Mouse (Mus musculus) neural tube, postnatal 0 days (tissue): ENCODE data around the gene Klk9. TPM values are rescaled to one million over a fixed set of nuclear protein-coding genes. Genes with fewer than 3 reads are reported as not detected.

Experiments
- polyA plus RNA-seq: library from polyadenylated mRNA; unstranded; fragments of >200 nt; fragmentation: Nextera tagmentation; extraction: Ambion mirVana; gene quantifications from 2 replicates; pipeline ENCODE4 v1.2.1, GENCODE M21; 2015

Klk9 gene
- 0.23 TPM in 1 of 2 replicates, not detected in the other for polyA plus RNA-seq

GRCm38 (mm10) chr7:43791591-43791990, at the start of gene Klk9:
Gene Klk9, plus strand, starts transcription at chr7:43791891.

GRCm38 (mm10) chr7:43768597-43768996, 23.1 kb upstream of the Klk9 start, which contains the start of gene Klk12:
Gene Klk12, plus strand, starts transcription at chr7:43768897.

GRCm38 (mm10) chr7:43774364-43774763, 17.3 kb upstream of the Klk9 start, which contains the start of gene Klk11:
Gene Klk11, plus strand, starts transcription at chr7:43774604.

GRCm38 (mm10) chr7:43780746-43781145, 10.9 kb upstream of the Klk9 start, which contains the start of gene Klk10:
Gene Klk10, plus strand, starts transcription at chr7:43781035.

GRCm38 (mm10) chr7:43797333-43797769, 5.7 kb downstream of the Klk9 start, which contains the start of gene Klk8:
Gene Klk8, plus strand, starts transcription at chr7:43797577.

GRCm38 (mm10) chr7:43810994-43811393, 19.3 kb downstream of the Klk9 start, which contains the start of gene Klk7:
Gene Klk7, plus strand, starts transcription at chr7:43811294.

GRCm38 (mm10) chr7:43824199-43824598, 32.5 kb downstream of the Klk9 start, which contains the start of gene Klk6:
Gene Klk6, plus strand, starts transcription at chr7:43824499.

GRCm38 (mm10) chr7:43841701-43842100, 50.0 kb downstream of the Klk9 start, which contains the start of gene Klk5:
Gene Klk5, plus strand, starts transcription at chr7:43841971.

Other genes with a start within 250 kb of the Klk9 start
- 1.9 and 2.0 TPM in 2 replicates for gene Cd33, start 247.5 kb upstream of the Klk9 start, polyA plus RNA-seq
- 3.7 and 3.9 TPM in 2 replicates for gene Zfp658, start 229.6 kb upstream of the Klk9 start, polyA plus RNA-seq
- 8.9 and 9.6 TPM in 2 replicates for gene Zfp719, start 212.3 kb upstream of the Klk9 start, polyA plus RNA-seq
- 0.34 and 0.43 TPM in 2 replicates for gene Zfp819, start 184.7 kb upstream of the Klk9 start, polyA plus RNA-seq
- not detected in 2 replicates for gene Ceacam18, start 157.2 kb upstream of the Klk9 start, polyA plus RNA-seq
- 0.31 and 0.66 TPM in 2 replicates for gene Siglece, start 131.7 kb upstream of the Klk9 start, polyA plus RNA-seq
- 13.4 and 16.4 TPM in 2 replicates for gene Ctu1, start 119.9 kb upstream of the Klk9 start, polyA plus RNA-seq
- not detected in 2 replicates for gene Klk14, start 101.5 kb upstream of the Klk9 start, polyA plus RNA-seq
- gene Klk13, start 79.3 kb upstream of the Klk9 start, polyA plus RNA-seq: 0.24 and 0.25 TPM in 2 replicates
- not detected in 2 replicates for gene Klk12, start 23.0 kb upstream of the Klk9 start, polyA plus RNA-seq
- gene Klk11, start 17.3 kb upstream of the Klk9 start, polyA plus RNA-seq: not detected in 2 replicates
- 0.28 and 0.54 TPM in 2 replicates for gene Klk10, start 10.9 kb upstream of the Klk9 start, polyA plus RNA-seq
- gene Klk8, start 5.7 kb downstream of the Klk9 start, polyA plus RNA-seq: 11.5 and 15.1 TPM in 2 replicates
- gene Klk7, start 19.4 kb downstream of the Klk9 start, polyA plus RNA-seq: 0.11 and 0.15 TPM in 2 replicates
- not detected in 2 replicates for gene Klk6, start 32.6 kb downstream of the Klk9 start, polyA plus RNA-seq
- gene Klk5, start 50.1 kb downstream of the Klk9 start, polyA plus RNA-seq: not detected in 2 replicates
- 0.15 TPM in 1 of 2 replicates, not detected in the other for gene Klk4, start 89.3 kb downstream of the Klk9 start, polyA plus RNA-seq
- gene Klk15, start 141.8 kb downstream of the Klk9 start, polyA plus RNA-seq: not detected in 2 replicates
- gene Klk1b8, start 158.8 kb downstream of the Klk9 start, polyA plus RNA-seq: not detected in 2 replicates
- gene Klk1b1, start 174.9 kb downstream of the Klk9 start, polyA plus RNA-seq: not detected in 2 replicates
- gene Klk1b9, start 184.2 kb downstream of the Klk9 start, polyA plus RNA-seq: not detected in 2 replicates
- gene Klk1b11, start 204.0 kb downstream of the Klk9 start, polyA plus RNA-seq: not detected in 2 replicates
- gene Klk1b26, start 220.3 kb downstream of the Klk9 start, polyA plus RNA-seq: not detected in 2 replicates